Comparison of ENCODE assay signal across 10 mouse cellular contexts in genomic region chr9:32562409-32562808, GRCm38 (mm10). TPM values are rescaled to one million over a fixed set of nuclear protein-coding genes. Genes with fewer than 3 reads are reported as not detected.
DNase-seq lines count a peak whose midpoint lies in the region; ATAC-seq and TF ChIP-seq lines count a peak whose summit lies in the region.
"Had no signal": no experiment of that assay in that cellular context is flagged by ENCODE, and none has a peak within 500 bp of the region (broad histone marks: within the 10 kb centered on the region; RNA-seq: fewer than 3 reads in every experiment).

No protein-coding gene starts in this region.

- 70% methylated on average over 9 of the region's 9 CpGs for WGBS in forebrain, embryonic 11.5 days
- 74% methylated on average over 9 of the region's 9 CpGs for WGBS in forebrain, embryonic 10.5 days
- 21% methylated on average over 9 of the region's 9 CpGs for WGBS in lung, embryonic 14.5 days
- WGBS in midbrain, embryonic 10.5 days, result 72% methylated on average over 9 of the region's 9 CpGs

- H3K4me3 ChIP-seq in forebrain, embryonic 11.5 days (ENCODE audit: low read depth, low read length), result no peak overlapping the region
- H3K4me3 ChIP-seq in forebrain, embryonic 10.5 days, result no peak overlapping the region
- H3K4me3 ChIP-seq in lung, embryonic 14.5 days (ENCODE audit: low read depth, low read length), result no peak overlapping the region
- no peak overlapping the region for H3K4me3 ChIP-seq in midbrain, embryonic 10.5 days

- ATAC-seq in forebrain, embryonic 11.5 days (replicated peaks; ENCODE audit: low FRiP score), result no peak
- peak; percentile 85 for ATAC-seq in lung, embryonic 14.5 days (ENCODE audit: insufficient read depth)
- ATAC-seq in cerebellum, adult (ENCODE audit: insufficient number of reproducible peaks, low FRiP score, low TSS enrichment), result no peak

- H3K4me1 ChIP-seq in forebrain, embryonic 11.5 days (replicated peaks; ENCODE audit: control insufficient read depth, insufficient read depth, low read length), result no peaks in the 10 kb centered on the region
- H3K4me1 ChIP-seq in forebrain, embryonic 10.5 days, result peaks cover 10% of the 10 kb centered on the region; the same call in 1 of the 2 replicates
- peaks cover 25% of the 10 kb centered on the region for H3K4me1 ChIP-seq in lung, embryonic 14.5 days (ENCODE audit: insufficient read depth)
- peaks cover 3% of the 10 kb centered on the region; the same call in 1 of the 2 replicates for H3K4me1 ChIP-seq in midbrain, embryonic 10.5 days

- H3K4me2 ChIP-seq in forebrain, embryonic 11.5 days (ENCODE audit: low read depth, low read length, severe bottlenecking), result no peak overlapping the region
- H3K4me2 ChIP-seq in lung, embryonic 14.5 days, result peak overlapping the region; percentile 45

- DNase-seq in forebrain, embryonic 11.5 days (ENCODE audit: low spot score), result peak; percentile 24
- no peak for DNase-seq in forebrain, embryonic 10.5 days (ENCODE audit: extremely low spot score, low spot score)
- peak; percentile 73 for DNase-seq in A20 (ENCODE audit: low read depth, low spot score)
- DNase-seq in heart, postnatal 4 days, result peak; percentile 34
- DNase-seq in lung, embryonic 14.5 days, result peak; percentile 91
- no peak for DNase-seq in urinary bladder, postnatal 10 days (ENCODE audit: low spot score)
- no peak for DNase-seq in midbrain, embryonic 10.5 days (ENCODE audit: low spot score)
- DNase-seq: cerebellum, postnatal 14 days had no signal

- peak; percentile 72 for TF ChIP-seq CTCF in lung, embryonic 14.5 days (IDR thresholded peaks at IDR 0.05; ENCODE audit: low read depth)

- H3K27ac ChIP-seq in forebrain, embryonic 11.5 days (ENCODE audit: low read depth, low read length), result no peak overlapping the region
- no peak overlapping the region for H3K27ac ChIP-seq in forebrain, embryonic 10.5 days
- H3K27ac ChIP-seq in lung, embryonic 14.5 days (ENCODE audit: low read depth), result peak overlapping the region; percentile 48
- no peak overlapping the region for H3K27ac ChIP-seq in midbrain, embryonic 10.5 days (replicated peaks)

- H3K9ac ChIP-seq in forebrain, embryonic 11.5 days (ENCODE audit: low read length), result no peak overlapping the region
- no peak overlapping the region for H3K9ac ChIP-seq in lung, embryonic 14.5 days

- H3K36me3 ChIP-seq in forebrain, embryonic 11.5 days (ENCODE audit: control insufficient read depth, insufficient read depth, low read length), result no peaks in the 10 kb centered on the region
- no peaks in the 10 kb centered on the region for H3K36me3 ChIP-seq in forebrain, embryonic 10.5 days (replicated peaks)
- H3K36me3 ChIP-seq in lung, embryonic 14.5 days (ENCODE audit: insufficient read depth), result no peaks in the 10 kb centered on the region
- no peaks in the 10 kb centered on the region for H3K36me3 ChIP-seq in midbrain, embryonic 10.5 days

- H3K9me3 ChIP-seq in forebrain, embryonic 11.5 days (ENCODE audit: control insufficient read depth, low read length), result no peaks in the 10 kb centered on the region
- H3K9me3 ChIP-seq in forebrain, embryonic 10.5 days, result no peaks in the 10 kb centered on the region
- H3K9me3 ChIP-seq in lung, embryonic 14.5 days (ENCODE audit: low read depth, low read length), result no peaks in the 10 kb centered on the region
- H3K9me3 ChIP-seq in midbrain, embryonic 10.5 days (replicated peaks), result no peaks in the 10 kb centered on the region

- no peaks in the 10 kb centered on the region for H3K27me3 ChIP-seq in forebrain, embryonic 11.5 days (ENCODE audit: control insufficient read depth, insufficient read depth, low read length)
- H3K27me3 ChIP-seq in forebrain, embryonic 10.5 days (ENCODE audit: poor library complexity, severe bottlenecking), result peaks cover 54% of the 10 kb centered on the region
- H3K27me3 ChIP-seq in lung, embryonic 14.5 days (ENCODE audit: insufficient read depth, low read length), result no peaks in the 10 kb centered on the region
- H3K27me3 ChIP-seq in midbrain, embryonic 10.5 days (ENCODE audit: low read depth, poor library complexity, severe bottlenecking), result peaks cover 5% of the 10 kb centered on the region; the same call in 1 of the 2 replicates

RNA-seq across cellular contexts. Expression of gene Fli1, which starts 19.7 kb away (rescaled TPM):
- 14.3 and 14.7 TPM in 2 replicates for polyA plus RNA-seq in forebrain, embryonic 11.5 days (2014; fragmentation: Nextera tagmentation; extraction: Ambion mirVana)
- 22.5 and 24.5 TPM in 2 replicates for polyA plus RNA-seq in forebrain, embryonic 10.5 days (2016; fragmentation: Nextera tagmentation; extraction: Ambion mirVana)
- 10 to 100 TPM; 38.9 to 41.1 TPM for total RNA-seq in heart, postnatal 4 days (2021)
- 35.7 and 37.8 TPM in 2 replicates for polyA plus RNA-seq in lung, embryonic 14.5 days (2014; fragmentation: Nextera tagmentation; extraction: Ambion mirVana)
- 13.9 and 17.6 TPM in 2 replicates for polyA plus RNA-seq in midbrain, embryonic 10.5 days (2016; fragmentation: Nextera tagmentation; extraction: Ambion mirVana)
- polyA plus RNA-seq: C2C12 had no signal

Comparison
In these comparisons a context has a peak if more than half of its experiments do, and no peak if none do; other contexts are left out.
1. DNase-seq: peak in forebrain, embryonic 11.5 days (single experiment), A20 (single experiment), heart, postnatal 4 days (single experiment) and lung, embryonic 14.5 days (single experiment); none in forebrain, embryonic 10.5 days (single experiment), urinary bladder, postnatal 10 days (single experiment) and midbrain, embryonic 10.5 days (single experiment).